Mouse (Mus musculus) frontal cortex, postnatal 10 days (tissue): ENCODE data around the gene Cntnap2.

Experiments
- DNase-seq, 2 experiments: peaks; one replicate each; pipeline ENCODE4 v3.0.0; 2022; ENCODE audit warnings: low spot score in 2 of 2, mixed read lengths in 1 of 2

The Cntnap2 gene

GRCm38 (mm10) chr6:46675621-46676020 is 1616.5 kb downstream of the Cntnap2 start:
- no peak for DNase-seq

- no peak for DNase-seq
Observed at GRCm38 (mm10) chr6:46696187-46696586, 1637.0 kb downstream of the Cntnap2 start.

- no peak for DNase-seq
Observed at GRCm38 (mm10) chr6:46699343-46699742, 1640.2 kb downstream of the Cntnap2 start.

GRCm38 (mm10) chr6:46704293-46705170 is 1645.4 kb downstream of the Cntnap2 start:
- peak; percentile 10 to 12 for DNase-seq

GRCm38 (mm10) chr6:46705926-46706325 is 1646.8 kb downstream of the Cntnap2 start:
- no peak for DNase-seq

GRCm38 (mm10) chr6:46716576-46716975 is 1657.4 kb downstream of the Cntnap2 start:
- DNase-seq = no peak

GRCm38 (mm10) chr6:46733794-46734193 is 1674.6 kb downstream of the Cntnap2 start:
- no peak for DNase-seq

GRCm38 (mm10) chr6:46748448-46748847 is 1689.3 kb downstream of the Cntnap2 start:
- no peak for DNase-seq

- DNase-seq = no peak
Observed at GRCm38 (mm10) chr6:46763481-46763880, 1704.3 kb downstream of the Cntnap2 start.

- no peak for DNase-seq
Observed at GRCm38 (mm10) chr6:46774529-46774928, 1715.4 kb downstream of the Cntnap2 start.

GRCm38 (mm10) chr6:46802264-46803110 is 1743.3 kb downstream of the Cntnap2 start:
- DNase-seq = peak in 1 of 2 experiments; percentile 8

GRCm38 (mm10) chr6:46856635-46857034 is 1797.5 kb downstream of the Cntnap2 start:
- no peak for DNase-seq

- no peak for DNase-seq
Observed at GRCm38 (mm10) chr6:46861076-46861475, 1801.9 kb downstream of the Cntnap2 start.

GRCm38 (mm10) chr6:46866317-46866716 is 1807.2 kb downstream of the Cntnap2 start:
- DNase-seq = no peak

GRCm38 (mm10) chr6:46886230-46886629 is 1827.1 kb downstream of the Cntnap2 start:
- no peak for DNase-seq

- no peak for DNase-seq
Observed at GRCm38 (mm10) chr6:46909167-46909566, 1850.0 kb downstream of the Cntnap2 start.

- DNase-seq = no peak
Observed at GRCm38 (mm10) chr6:46918701-46919274, 1859.6 kb downstream of the Cntnap2 start.

- DNase-seq = no peak
Observed at GRCm38 (mm10) chr6:46919973-46920372, 1860.8 kb downstream of the Cntnap2 start.

- no peak for DNase-seq
Observed at GRCm38 (mm10) chr6:46924709-46925108, 1865.6 kb downstream of the Cntnap2 start.

- DNase-seq = no peak
Observed at GRCm38 (mm10) chr6:46945703-46946102, 1886.5 kb downstream of the Cntnap2 start.

GRCm38 (mm10) chr6:46961022-46961686 is 1902.0 kb downstream of the Cntnap2 start:
- peak; percentile 19 to 72 for DNase-seq

- DNase-seq = no peak
Observed at GRCm38 (mm10) chr6:46963261-46963660, 1904.1 kb downstream of the Cntnap2 start.
